In the genomic region with DNA sequence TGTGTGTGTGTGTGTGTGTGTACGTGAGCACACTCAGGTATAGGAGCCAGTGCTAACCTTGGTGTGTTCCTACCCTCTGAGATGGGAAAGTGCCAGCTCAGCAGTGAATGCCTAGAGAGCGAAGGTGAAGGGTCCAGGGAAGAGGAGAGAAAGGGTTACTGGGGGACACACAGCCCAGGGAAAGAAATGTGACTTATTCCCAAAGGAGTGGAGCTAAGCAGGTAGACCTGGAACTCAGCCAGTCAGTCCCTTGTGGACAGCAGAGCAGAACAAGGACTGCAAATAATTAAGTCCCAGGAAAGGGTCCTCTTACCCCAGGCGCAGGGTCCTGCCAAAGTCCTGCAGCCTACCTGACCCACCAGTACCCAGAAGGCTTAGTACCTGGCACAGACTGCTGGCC, we compare ENCODE assay signal across 32 mouse cellular contexts. TPM values are rescaled to one million over a fixed set of nuclear protein-coding genes. Genes with fewer than 3 reads are reported as not detected.
DNase-seq lines count a peak whose midpoint lies in the region; ATAC-seq lines count a peak whose summit lies in the region.
"Had no signal": no experiment of that assay in that cellular context is flagged by ENCODE, and none has a peak within 500 bp of the region (broad histone marks: within the 10 kb centered on the region; RNA-seq: fewer than 3 reads in every experiment).

No protein-coding gene starts in this region.

- no peak overlapping the region for H3K4me3 ChIP-seq in kidney, embryonic 16.5 days (ENCODE audit: low read length)
- H3K4me3 ChIP-seq in liver, embryonic 12.5 days, result no peak overlapping the region
- H3K4me3 ChIP-seq: embryonic facial prominence, embryonic 12.5 days; forebrain, embryonic 10.5 days; forebrain, embryonic 15.5 days; gastrocnemius, adult 2 months; heart, adult 2 months; heart, embryonic 13.5 days; hindbrain, embryonic 10.5 days; hindbrain, embryonic 15.5 days; limb, embryonic 13.5 days; liver, embryonic 13.5 days; midbrain, embryonic 10.5 days; midbrain, embryonic 15.5 days had no signal

- no peak overlapping the region for H3K27ac ChIP-seq in kidney, embryonic 16.5 days (ENCODE audit: low read length)
- no peak overlapping the region for H3K27ac ChIP-seq in liver, embryonic 12.5 days
- H3K27ac ChIP-seq: embryonic facial prominence, embryonic 12.5 days; forebrain, embryonic 10.5 days; forebrain, embryonic 15.5 days; gastrocnemius, adult 2 months; heart, adult 2 months; heart, embryonic 13.5 days; hindbrain, embryonic 10.5 days; hindbrain, embryonic 15.5 days; limb, embryonic 13.5 days; liver, embryonic 13.5 days; midbrain, embryonic 10.5 days; midbrain, embryonic 15.5 days; stomach, postnatal 0 days had no signal

- no peaks in the 10 kb centered on the region; the same call in 1 of the 2 replicates for H3K27me3 ChIP-seq in kidney, embryonic 16.5 days (ENCODE audit: insufficient read depth, low read length)
- H3K27me3 ChIP-seq in liver, embryonic 12.5 days (replicated peaks), result peaks cover 52% of the 10 kb centered on the region
- H3K27me3 ChIP-seq: Patski had no signal

- H3K9ac ChIP-seq in kidney, embryonic 16.5 days (replicated peaks; ENCODE audit: low read length), result no peak overlapping the region
- H3K9ac ChIP-seq in liver, embryonic 12.5 days, result no peak overlapping the region
- H3K9ac ChIP-seq: embryonic facial prominence, embryonic 12.5 days; forebrain, embryonic 15.5 days; heart, embryonic 13.5 days; hindbrain, embryonic 15.5 days; limb, embryonic 13.5 days; liver, embryonic 13.5 days; midbrain, embryonic 15.5 days had no signal

- peak; percentile 8; the same call in 1 of the 2 replicates for ATAC-seq in kidney, embryonic 16.5 days (ENCODE audit: low FRiP score, low TSS enrichment)
- no peak for ATAC-seq in liver, embryonic 12.5 days
- no peak for ATAC-seq in inflammation-experienced regulatory T-cells, adult 6 months
- ATAC-seq: forebrain, embryonic 15.5 days; midbrain, embryonic 15.5 days; Patski had no signal

- peak; percentile 72 for DNase-seq in kidney, adult 11 months
- DNase-seq in kidney, adult 18-20 months, result no peak
- peak; percentile 79 to 83 for DNase-seq in kidney, postnatal 36 days
- no peak for DNase-seq in lung, adult 18-20 months
- DNase-seq: adrenal gland, postnatal 10 days; cerebellum, adult 11 months; cerebellum, adult 9-11 months; embryo, embryonic 11 days; gastrocnemius, adult 2 months; heart, adult 2 months; heart, postnatal 14 days; liver, embryonic 13.5 days; lung, adult 2 months; lung, postnatal 10 days; right cerebral cortex, postnatal 25 days; thymus, adult 18-20 months; thymus, postnatal 25 days had no signal

- WGBS in kidney, embryonic 16.5 days, result 91% methylated on average over 3 of the region's 3 CpGs
- 64% methylated on average over 3 of the region's 3 CpGs for WGBS in liver, embryonic 12.5 days (ENCODE audit: insufficient replicate concordance)

- no peaks in the 10 kb centered on the region for H3K36me3 ChIP-seq in kidney, embryonic 16.5 days (ENCODE audit: insufficient read depth, low read length)
- no peaks in the 10 kb centered on the region for H3K36me3 ChIP-seq in liver, embryonic 12.5 days
- H3K36me3 ChIP-seq: embryonic facial prominence, embryonic 12.5 days; forebrain, embryonic 10.5 days; forebrain, embryonic 15.5 days; heart, embryonic 13.5 days; hindbrain, embryonic 10.5 days; hindbrain, embryonic 15.5 days; limb, embryonic 13.5 days; liver, embryonic 13.5 days; midbrain, embryonic 10.5 days; midbrain, embryonic 15.5 days had no signal

- H3K4me1 ChIP-seq in kidney, embryonic 16.5 days (ENCODE audit: insufficient read depth, low read length), result peaks cover 38% of the 10 kb centered on the region
- peaks cover 46% of the 10 kb centered on the region for H3K4me1 ChIP-seq in liver, embryonic 12.5 days

- H3K9me3 ChIP-seq in kidney, embryonic 16.5 days (ENCODE audit: low read length), result no peaks in the 10 kb centered on the region
- H3K9me3 ChIP-seq in liver, embryonic 12.5 days (replicated peaks), result no peaks in the 10 kb centered on the region
- H3K9me3 ChIP-seq: embryonic facial prominence, embryonic 12.5 days; forebrain, embryonic 10.5 days; forebrain, embryonic 15.5 days; heart, embryonic 13.5 days; hindbrain, embryonic 10.5 days; hindbrain, embryonic 15.5 days; limb, embryonic 13.5 days; liver, embryonic 13.5 days; midbrain, embryonic 10.5 days; midbrain, embryonic 15.5 days had no signal

- H3K4me2 ChIP-seq in kidney, embryonic 16.5 days (replicated peaks; ENCODE audit: low read depth, low read length), result no peak overlapping the region
- no peak overlapping the region for H3K4me2 ChIP-seq in liver, embryonic 12.5 days
- H3K4me2 ChIP-seq: embryonic facial prominence, embryonic 12.5 days; forebrain, embryonic 15.5 days; heart, embryonic 13.5 days; hindbrain, embryonic 15.5 days; limb, embryonic 13.5 days; liver, embryonic 13.5 days; midbrain, embryonic 15.5 days had no signal

RNA-seq across cellular contexts. Expression of gene Cdk18, which starts 2.6 kb away (rescaled TPM):
- polyA plus RNA-seq in kidney, embryonic 16.5 days (2015; fragmentation: Nextera tagmentation; extraction: Ambion mirVana), result 9.0 and 9.3 TPM in 2 replicates
- polyA plus RNA-seq in liver, embryonic 12.5 days (2016; fragmentation: Nextera tagmentation; extraction: Ambion mirVana), result 2.7 and 3.1 TPM in 2 replicates
- polyA plus RNA-seq in inflammation-experienced regulatory T-cells, adult 6 months (2017; shearing (Covaris generic)), result not detected

RNA-seq across cellular contexts. Expression of gene Lemd1, which starts 54.4 kb away (rescaled TPM):
- polyA plus RNA-seq in kidney, embryonic 16.5 days (2015; fragmentation: Nextera tagmentation; extraction: Ambion mirVana), result 0.21 and 0.32 TPM in 2 replicates
- polyA plus RNA-seq in liver, embryonic 12.5 days (2016; fragmentation: Nextera tagmentation; extraction: Ambion mirVana), result not detected in 2 replicates
- not detected for polyA plus RNA-seq in inflammation-experienced regulatory T-cells, adult 6 months (2017; shearing (Covaris generic))
- polyA plus RNA-seq: heart, adult 2 months; heart, embryonic 13.5 days; liver, embryonic 13.5 days; lung, adult 2 months; spleen, adult 2 months had no signal

RNA-seq across cellular contexts. Expression of gene AC124108.1, which starts 54.4 kb away (rescaled TPM):
- polyA plus RNA-seq in kidney, embryonic 16.5 days (2015; fragmentation: Nextera tagmentation; extraction: Ambion mirVana), result 0.10 and 0.13 TPM in 2 replicates
- polyA plus RNA-seq in liver, embryonic 12.5 days (2016; fragmentation: Nextera tagmentation; extraction: Ambion mirVana), result not detected in 2 replicates
- polyA plus RNA-seq in inflammation-experienced regulatory T-cells, adult 6 months (2017; shearing (Covaris generic)), result not detected
- polyA plus RNA-seq: heart, embryonic 13.5 days; liver, embryonic 13.5 days; lung, adult 2 months; spleen, adult 2 months had no signal

Comparison
In these comparisons a context has a peak if more than half of its experiments do, and no peak if none do; other contexts are left out.
1. DNase-seq: peak in kidney, adult 11 months (single experiment) and kidney, postnatal 36 days (2 of 2); none in kidney, adult 18-20 months (single experiment) and lung, adult 18-20 months (0 of 2).